Mouse (Mus musculus): Measurements from ENCODE around the gene Selenom.
A peak's percentile ranks its signal among the peaks of the same experiment; 100 is the strongest.

The Selenom gene

GRCm38 (mm10) chr11:3529476-3530252, 15.2 kb downstream of the Selenom start:
- no peak for DNase-seq (ENCODE audit: low spot score)

GRCm38 (mm10) chr11:3530731-3531130, 16.2 kb downstream of the Selenom start:
- no peak for DNase-seq (ENCODE audit: low spot score)

- no peak for DNase-seq (ENCODE audit: low spot score)
Observed at GRCm38 (mm10) chr11:3531634-3532033, 17.1 kb downstream of the Selenom start.

DNA sequence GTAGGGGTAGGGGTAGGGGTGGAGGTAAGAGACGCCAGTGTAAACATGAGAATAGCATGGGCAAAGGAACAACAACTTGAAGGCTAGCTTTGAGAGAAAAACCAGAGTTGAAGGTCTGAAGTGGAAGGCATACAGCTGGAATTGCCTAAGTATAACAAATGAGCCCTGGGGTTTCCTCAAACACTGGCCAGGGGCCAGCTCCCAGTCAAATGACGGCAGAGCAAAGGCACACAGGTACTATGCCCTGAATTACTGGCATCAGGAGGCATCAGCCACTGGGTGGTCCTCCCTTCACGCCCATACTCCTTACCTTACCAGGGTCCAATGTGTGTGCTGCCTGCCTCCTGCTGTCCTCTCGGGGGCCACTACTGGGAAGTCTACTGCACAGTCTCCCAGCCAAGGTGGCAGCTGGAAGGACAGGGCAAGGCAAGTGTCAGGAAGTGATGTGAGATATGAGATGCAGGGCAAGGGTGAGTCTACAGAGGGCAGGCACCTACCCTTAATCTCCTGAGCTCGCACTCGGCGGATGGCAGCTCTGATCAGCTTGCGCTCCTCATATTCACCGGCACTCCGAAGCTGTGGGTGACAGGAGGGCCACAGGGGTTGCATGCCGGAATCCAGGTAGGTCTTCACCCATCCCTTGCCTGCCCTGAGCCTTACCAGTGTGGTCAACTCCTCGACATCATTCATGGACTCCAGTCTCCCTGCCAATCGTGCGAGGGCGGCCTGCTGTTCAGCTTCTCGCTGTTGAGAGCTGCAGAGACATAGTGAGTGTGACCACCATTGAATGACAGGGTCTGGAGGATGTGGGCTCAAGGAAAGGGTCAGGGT, 17.8 kb downstream of the Selenom start:
- DNase-seq (ENCODE audit: low spot score), result no peak

GRCm38 (mm10) chr11:3533406-3533932, 19.0 kb downstream of the Selenom start:
- no peak for DNase-seq (ENCODE audit: low spot score)

DNA sequence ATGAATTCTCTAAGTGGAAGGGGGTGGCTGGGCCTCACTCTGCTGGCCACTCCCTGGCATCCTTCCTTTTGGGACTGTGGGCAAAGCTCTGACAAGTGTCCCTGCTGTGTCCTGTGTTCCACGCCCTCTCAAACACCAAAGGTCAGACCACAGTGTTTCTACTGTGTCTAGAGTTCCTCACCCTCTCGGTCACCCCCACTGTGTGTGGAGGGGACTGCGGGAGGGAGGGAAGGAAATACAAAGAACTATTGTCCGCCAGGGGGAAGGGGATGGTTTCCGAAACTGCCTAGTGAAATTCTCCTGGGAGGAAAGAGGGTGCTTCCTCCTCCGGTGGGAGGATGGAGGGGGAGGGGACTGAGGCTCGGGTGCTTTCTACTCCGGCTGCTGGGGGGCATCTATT, 20.5 kb downstream of the Selenom start:
- DNase-seq (ENCODE audit: low spot score), result no peak

GRCm38 (mm10) chr11:3535406-3535986, 21.0 kb downstream of the Selenom start:
- peak; percentile 91 for DNase-seq (ENCODE audit: low spot score)

GRCm38 (mm10) chr11:3536082-3536481, 21.6 kb downstream of the Selenom start:
- DNase-seq (ENCODE audit: low spot score), result no peak

DNA sequence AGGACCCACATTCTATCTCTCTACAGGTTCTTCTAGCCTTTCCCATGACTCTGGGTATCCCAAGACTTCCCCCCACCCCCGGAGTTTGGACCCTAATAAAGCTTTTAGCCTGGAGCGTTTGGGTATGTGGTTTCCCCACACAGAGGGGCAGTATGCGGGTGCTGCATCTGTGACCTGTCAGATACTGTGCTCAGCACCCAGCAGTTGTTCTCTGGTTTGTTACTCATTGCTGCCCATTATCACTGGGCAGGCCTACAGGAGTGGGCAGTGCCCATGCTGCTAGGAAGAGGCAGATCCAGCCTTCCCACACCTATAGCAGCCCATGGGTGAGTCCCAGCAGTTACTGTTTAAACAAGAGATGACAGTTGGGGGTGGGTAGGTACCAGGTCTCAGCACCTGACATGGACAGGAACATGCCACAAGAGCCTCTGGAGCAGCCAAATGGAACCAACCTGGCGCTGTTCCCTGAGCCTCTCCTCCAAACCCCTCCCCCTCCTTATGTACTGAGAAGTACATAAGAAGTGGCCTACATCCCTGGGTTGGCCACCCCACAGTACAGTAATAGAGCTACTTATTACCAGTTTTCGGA, 22.4 kb downstream of the Selenom start:
- no peak for DNase-seq (ENCODE audit: low spot score)

DNA sequence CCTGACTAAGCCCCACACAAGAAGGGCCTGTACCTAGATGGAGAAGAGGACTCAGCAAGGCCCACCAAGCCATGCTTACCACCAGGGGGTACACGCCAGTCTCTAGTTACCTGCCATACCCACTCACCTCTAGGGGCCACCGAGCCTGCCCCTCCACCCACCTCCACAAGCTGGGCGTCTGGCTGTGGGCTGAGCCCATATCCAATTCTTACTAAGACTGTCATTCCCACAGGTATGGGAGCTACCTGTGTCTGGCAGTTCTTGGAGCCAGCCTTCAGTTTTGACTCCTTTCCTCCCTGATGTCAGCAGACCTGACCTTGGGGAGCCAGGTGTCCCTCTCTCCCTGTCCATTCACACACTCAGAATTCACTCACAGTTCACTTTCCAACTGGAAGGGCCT, 23.2 kb downstream of the Selenom start:
- DNase-seq (ENCODE audit: low spot score), result no peak

GRCm38 (mm10) chr11:3538341-3538740, 23.9 kb downstream of the Selenom start:
- no peak for DNase-seq (ENCODE audit: low spot score)

DNA sequence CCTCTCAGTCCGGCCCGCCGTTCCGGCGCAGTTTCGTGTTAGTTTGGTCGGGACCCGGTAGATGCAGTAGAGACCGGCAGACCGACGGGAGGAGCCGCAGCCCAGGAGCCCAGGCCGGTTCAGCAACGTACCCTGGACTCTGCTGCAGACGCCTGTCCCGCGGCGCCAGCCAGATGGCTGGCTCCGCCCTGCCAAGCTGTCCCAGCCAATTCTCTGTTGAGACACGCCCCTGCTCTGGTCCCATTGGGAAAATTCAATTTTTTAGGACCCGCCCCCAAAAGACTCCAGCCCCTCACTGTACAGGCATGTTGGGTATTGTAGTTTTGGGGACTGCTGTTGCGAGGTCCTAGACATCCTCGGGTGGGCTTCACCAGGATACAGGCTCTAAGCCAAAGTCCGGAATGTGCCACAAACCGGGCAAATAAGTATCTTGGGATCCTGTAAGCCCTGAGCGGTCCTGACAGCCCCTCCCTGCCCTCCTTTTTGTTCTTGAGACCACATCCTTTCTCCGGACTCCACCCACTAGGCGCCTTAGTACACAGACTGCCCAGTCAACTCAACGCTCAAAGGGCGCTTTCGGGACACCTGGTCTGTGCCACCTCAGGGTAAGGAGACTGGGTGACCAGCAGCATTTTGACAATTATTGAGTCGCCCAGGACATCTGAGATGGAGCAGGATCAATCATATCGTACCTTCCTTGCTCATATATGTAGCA, 24.8 kb downstream of the Selenom start:
- peak; percentile 51 for DNase-seq (ENCODE audit: low spot score)

DNA sequence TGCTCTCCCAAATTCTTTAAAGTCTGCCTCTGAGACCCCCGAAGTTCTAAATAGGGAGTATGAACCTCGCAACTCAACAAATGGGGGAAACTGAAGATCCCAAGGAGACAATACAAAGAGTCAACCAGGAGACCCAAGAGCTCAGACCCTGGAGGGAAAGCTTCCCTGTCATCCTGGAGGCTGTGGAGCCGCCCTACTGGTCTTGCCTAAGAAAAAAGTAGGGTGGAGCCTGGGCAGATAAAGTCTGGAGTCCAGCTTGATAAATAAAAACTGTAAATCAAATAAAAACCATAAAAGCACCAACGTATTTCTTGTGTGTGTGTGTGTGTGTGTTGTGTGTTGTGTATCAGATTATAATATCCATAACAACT, 25.3 kb downstream of the Selenom start:
- DNase-seq (ENCODE audit: low spot score), result no peak

GRCm38 (mm10) chr11:3540451-3541085, 26.1 kb downstream of the Selenom start, which contains the start of gene Smtn:
Gene Smtn (minus strand): TSS chr11:3540612.
- DNase-seq (ENCODE audit: low spot score), result no peak

DNA sequence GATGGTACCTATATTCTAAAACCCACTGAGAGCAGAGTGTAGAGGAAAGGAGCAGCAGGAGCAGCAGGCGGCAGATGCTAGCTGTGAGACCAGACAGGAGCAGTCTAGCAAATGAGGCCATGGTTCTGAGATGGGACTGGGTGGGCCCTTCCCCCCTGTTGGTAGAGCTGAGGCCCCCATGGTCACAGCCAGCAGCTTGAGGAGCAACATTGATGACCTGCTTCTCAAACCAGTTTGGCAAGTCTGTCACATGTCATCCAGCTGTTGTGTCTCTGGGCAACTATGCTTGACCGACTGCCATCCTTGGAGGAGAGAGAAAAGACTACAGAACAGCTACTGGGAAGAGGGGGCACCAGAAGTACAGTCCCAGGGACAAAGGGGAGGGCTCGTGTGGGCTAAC, 27.4 kb downstream of the Selenom start:
- DNase-seq (ENCODE audit: low spot score), result no peak

GRCm38 (mm10) chr11:3543001-3543400, 28.5 kb downstream of the Selenom start:
- no peak for DNase-seq (ENCODE audit: low spot score)

- DNase-seq (ENCODE audit: low spot score), result no peak
Observed at GRCm38 (mm10) chr11:3544409-3544808, 29.9 kb downstream of the Selenom start.

DNA sequence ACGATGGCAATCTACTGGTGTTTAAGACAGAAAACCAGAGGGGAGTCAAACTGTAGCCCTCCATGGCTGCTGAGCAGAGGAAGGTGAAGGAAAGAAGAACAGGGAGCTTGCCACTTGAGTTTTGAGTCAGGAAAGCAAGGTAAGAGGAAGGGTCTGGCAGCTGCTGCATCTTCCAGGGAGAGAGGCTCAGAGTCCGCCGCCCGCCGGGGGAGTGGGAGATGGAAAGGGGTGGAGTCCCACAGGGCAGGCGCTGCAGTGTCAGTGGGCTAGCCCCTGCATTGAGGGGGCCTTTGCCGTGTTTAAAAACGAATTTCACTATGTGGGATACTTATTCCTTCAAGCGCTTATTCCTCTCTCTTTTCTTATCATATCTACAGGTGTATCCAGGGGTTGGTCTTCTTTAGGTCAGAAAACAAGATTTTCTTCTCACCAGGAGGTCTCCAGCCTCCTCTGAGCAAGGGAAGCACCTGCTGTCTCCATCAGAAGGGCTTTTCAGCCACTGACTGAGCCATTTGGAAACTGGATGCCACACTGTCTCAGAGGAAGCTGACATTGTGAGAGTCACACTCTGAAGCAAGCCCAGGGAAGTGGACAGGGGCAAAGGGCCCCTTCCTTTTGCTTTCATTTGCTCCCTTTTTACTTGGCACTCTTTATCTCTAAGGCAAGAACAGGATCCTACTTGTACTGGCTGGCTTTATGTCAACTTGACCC, 31.2 kb downstream of the Selenom start:
- DNase-seq (ENCODE audit: low spot score), result no peak

DNA sequence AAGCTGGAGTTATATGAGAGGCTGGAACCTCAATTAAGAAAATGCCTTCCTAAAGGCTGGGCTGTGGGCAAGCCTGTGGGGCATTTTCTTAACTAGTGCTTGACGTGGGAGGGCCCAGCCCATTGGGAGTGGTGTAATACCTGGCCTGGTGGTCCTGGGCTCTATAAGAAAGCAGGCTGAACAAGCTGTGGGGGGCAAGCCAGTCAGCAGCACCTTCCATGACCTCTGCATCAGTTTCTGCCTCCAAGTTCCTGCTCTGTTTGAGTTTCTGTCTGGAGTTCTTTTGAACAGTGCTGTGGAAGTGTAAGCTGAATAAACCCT, 31.7 kb downstream of the Selenom start:
- no peak for DNase-seq (ENCODE audit: low spot score)

DNA sequence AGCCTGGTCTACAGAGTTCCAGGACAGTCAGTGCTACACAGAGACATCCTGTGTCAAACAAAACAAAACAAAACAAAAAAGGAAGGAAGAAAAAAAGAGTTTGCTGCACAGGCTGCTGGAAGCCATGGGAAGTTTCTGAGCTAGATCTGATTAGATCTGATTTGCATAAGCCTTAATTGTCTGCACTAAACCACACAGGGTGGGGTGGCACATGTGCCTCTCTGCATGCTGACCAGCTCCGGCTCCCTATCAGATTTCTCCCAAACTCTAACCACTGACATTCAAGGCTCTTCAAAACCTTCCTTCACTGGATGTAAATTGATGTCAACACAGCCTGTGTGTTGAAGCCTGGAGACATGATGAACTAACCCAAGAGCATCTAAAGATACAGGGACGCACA, 32.6 kb downstream of the Selenom start:
- DNase-seq (ENCODE audit: low spot score), result no peak

DNA sequence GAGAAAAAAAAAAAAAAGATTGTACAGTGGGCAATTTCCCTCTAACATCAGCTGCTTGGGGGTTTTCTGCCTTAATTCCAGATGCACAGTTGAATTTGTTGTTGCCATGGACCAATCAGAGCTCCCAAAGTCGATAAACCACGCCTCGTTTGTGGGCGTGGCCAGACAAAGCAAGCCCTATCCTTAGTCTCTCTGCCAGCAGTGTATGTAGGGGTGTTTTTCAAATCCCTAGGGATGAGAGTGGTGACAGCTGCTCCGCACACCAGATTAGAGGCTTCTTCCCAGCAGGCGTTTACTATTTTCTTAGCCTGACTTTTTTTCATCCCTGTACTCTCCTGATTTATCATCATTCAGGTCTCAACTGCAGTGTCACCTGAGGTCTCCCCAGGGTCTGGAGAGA, 33.5 kb downstream of the Selenom start:
- DNase-seq (ENCODE audit: low spot score), result no peak

Measured in T-cell, adult 2 months (primary cell).